Mouse (Mus musculus) forebrain, embryonic 14.5 days (tissue): ENCODE measurements around the gene Tctn1. TPM values are rescaled to one million over a fixed set of nuclear protein-coding genes. Genes with fewer than 3 reads are reported as not detected.

ENCODE experiments used
- ATAC-seq: fragments of 200-750 bp; cut with Nextera tagmentation; 2 replicates; pipeline ENCODE4 v1.8.0; 2017; ENCODE audit warnings: mild to moderate bottlenecking, moderate library complexity
- DNase-seq: peaks from one replicate; pipeline ENCODE4 v3.0.0-alpha.2; 2015; ENCODE audit warnings: low spot score
- H3K27ac ChIP-seq: fragments of 300-500 bp; sonication (generic); 2 replicates; pipeline ENCODE4 v1.5.1; 2014; ENCODE audit warnings: low read depth, mild to moderate bottlenecking, control low read depth, low read length, moderate library complexity
- H3K27me3 ChIP-seq: fragments of 300-500 bp; sonication (generic); replicated peaks from 2 replicates; pipeline ENCODE4 v1.6.1; 2014; ENCODE audit warnings: low read length, control low read depth, mixed read lengths; ENCODE audit not compliant: control insufficient read depth, insufficient read depth
- H3K36me3 ChIP-seq: fragments of 300-500 bp; sonication (generic); 2 replicates; pipeline ENCODE4 v1.6.1; 2014; ENCODE audit warnings: low read length, control low read depth; ENCODE audit not compliant: control insufficient read depth, insufficient read depth
- H3K4me1 ChIP-seq: fragments of 300-500 bp; sonication (generic); 2 replicates; pipeline ENCODE4 v1.6.1; 2014; ENCODE audit warnings: antibody characterized with exemption, low read length, control low read depth; ENCODE audit not compliant: control insufficient read depth, insufficient read depth
- H3K4me2 ChIP-seq: fragments of 300-500 bp; sonication (generic); 2 replicates; pipeline ENCODE4 v1.6.1; 2014; ENCODE audit warnings: mild to moderate bottlenecking, control low read depth, low read length
- H3K4me3 ChIP-seq: fragments of 300-500 bp; sonication (generic); 2 replicates; pipeline ENCODE4 v1.5.1; 2014; ENCODE audit warnings: low read depth, low read length, control low read depth
- H3K9ac ChIP-seq: fragments of 300-500 bp; sonication (generic); 2 replicates; pipeline ENCODE4 v1.6.1; 2014; ENCODE audit warnings: mild to moderate bottlenecking, low read length, control low read depth, moderate library complexity
- H3K9me3 ChIP-seq: fragments of 300-500 bp; sonication (generic); replicated peaks from 2 replicates; pipeline ENCODE4 v1.6.1; 2016; ENCODE audit warnings: low read length, control low read depth, mixed read lengths; ENCODE audit not compliant: control insufficient read depth
- WGBS: fragments of 180-500 bp; shearing (Covaris S2); extraction: QIAGEN DNeasy Blood & Tissue Kit; methylation state at CpG from one replicate; pipeline ENCODE4 v1.1.7; 2014; 5-methylcytosine and 5-hydroxymethylcytosine counted together
- polyA plus RNA-seq: library from polyadenylated mRNA; unstranded; fragments of >200 nt; fragmentation: Nextera tagmentation; extraction: Ambion mirVana; gene quantifications from 2 replicates; pipeline ENCODE4 v1.2.1, GENCODE M21; 2014

Tctn1 gene
- polyA plus RNA-seq, 1 experiment from 2014 or later, result 3.5 TPM

GRCm38 (mm10) chr5:122280422-122280826, 16.2 kb upstream of the Tctn1 start:
- H3K4me1 ChIP-seq, result peaks cover 2% of the 10 kb centered on the region
- DNase-seq, result no peak
- no peak for ATAC-seq
- H3K9ac ChIP-seq, result no peak overlapping the region
- no peak overlapping the region for H3K4me3 ChIP-seq
- H3K27me3 ChIP-seq, result no peaks in the 10 kb centered on the region
- H3K4me2 ChIP-seq, result no peak overlapping the region
- no peaks in the 10 kb centered on the region for H3K36me3 ChIP-seq
- 49% methylated on average over 6 of the region's 6 CpGs for WGBS
- H3K9me3 ChIP-seq, result no peaks in the 10 kb centered on the region
- no peak overlapping the region for H3K27ac ChIP-seq

- Histone ChIP-seq H3K27me3 (no peaks in the 10 kb centered on the region), H3K4me3 (no peak overlapping the region), H3K9me3 (no peaks in the 10 kb centered on the region), H3K9ac (no peak overlapping the region), H3K4me1 (no peaks in the 10 kb centered on the region), H3K4me2 (no peak overlapping the region), H3K27ac (no peak overlapping the region), H3K36me3 (no peaks in the 10 kb centered on the region)
- ATAC-seq (no peak), DNase-seq (no peak)
- 85% methylated on average over 12 of the region's 12 CpGs for WGBS
Measured at GRCm38 (mm10) chr5:122279799-122280421, 15.7 kb upstream of the Tctn1 start.

GRCm38 (mm10) chr5:122278946-122279345, 14.7 kb upstream of the Tctn1 start:
- WGBS, result 81% methylated on average over 7 of the region's 7 CpGs
- no peaks in the 10 kb centered on the region for H3K36me3 ChIP-seq
- ATAC-seq, result no peak
- no peak overlapping the region for H3K4me3 ChIP-seq
- no peaks in the 10 kb centered on the region for H3K27me3 ChIP-seq
- no peaks in the 10 kb centered on the region for H3K4me1 ChIP-seq
- no peaks in the 10 kb centered on the region for H3K9me3 ChIP-seq
- no peak overlapping the region for H3K27ac ChIP-seq
- H3K4me2 ChIP-seq, result no peak overlapping the region
- H3K9ac ChIP-seq, result no peak overlapping the region
- peak; percentile 23 for DNase-seq

- H3K36me3 ChIP-seq, result no peaks in the 10 kb centered on the region
- H3K27ac ChIP-seq, result no peak overlapping the region
- no peaks in the 10 kb centered on the region for H3K4me1 ChIP-seq
- H3K4me3 ChIP-seq, result no peak overlapping the region
- WGBS, result 4% methylated on average over 5 of the region's 5 CpGs
- no peak overlapping the region for H3K4me2 ChIP-seq
- no peaks in the 10 kb centered on the region for H3K9me3 ChIP-seq
- H3K9ac ChIP-seq, result no peak overlapping the region
- ATAC-seq (no peak; the same call in 1 of the 2 replicates), DNase-seq (peak; percentile 49)
- H3K27me3 ChIP-seq, result no peaks in the 10 kb centered on the region
Measured at GRCm38 (mm10) chr5:122274785-122275184, 10.5 kb upstream of the Tctn1 start.

- Histone ChIP-seq H3K36me3 (no peaks in the 10 kb centered on the region), H3K9ac (no peak overlapping the region), H3K27ac (no peak overlapping the region), H3K27me3 (no peaks in the 10 kb centered on the region), H3K9me3 (no peaks in the 10 kb centered on the region), H3K4me2 (no peak overlapping the region), H3K4me1 (no peaks in the 10 kb centered on the region), H3K4me3 (no peak overlapping the region)
- 91% methylated on average over 5 of the region's 5 CpGs for WGBS
- ATAC-seq (no peak), DNase-seq (no peak)
Measured at GRCm38 (mm10) chr5:122272821-122273220, 8.6 kb upstream of the Tctn1 start.

- no peak overlapping the region for H3K27ac ChIP-seq
- 77% methylated on average over 12 of the region's 12 CpGs for WGBS
Measured at GRCm38 (mm10) chr5:122268858-122269604, 4.8 kb upstream of the Tctn1 start.

GRCm38 (mm10) chr5:122267899-122268298, 3.6 kb upstream of the Tctn1 start:
- 31% methylated on average over 5 of the region's 5 CpGs for WGBS
- no peak for ATAC-seq
- H3K36me3 ChIP-seq, result no peaks in the 10 kb centered on the region

More at GRCm38 (mm10) chr5:122268858-122269604, 4.8 kb upstream of the Tctn1 start:
- DNase-seq (no peak), ATAC-seq (no peak)
- Histone ChIP-seq H3K36me3 (no peaks in the 10 kb centered on the region), H3K4me2 (no peak overlapping the region), H3K4me1 (no peaks in the 10 kb centered on the region), H3K9me3 (no peaks in the 10 kb centered on the region), H3K27me3 (no peaks in the 10 kb centered on the region), H3K9ac (no peak overlapping the region; the same call in 1 of the 2 replicates), H3K4me3 (no peak overlapping the region)

GRCm38 (mm10) chr5:122267136-122267535, 2.9 kb upstream of the Tctn1 start:
- Histone ChIP-seq H3K4me2 (no peak overlapping the region), H3K4me3 (no peak overlapping the region), H3K9ac (no peak overlapping the region), H3K4me1 (peaks cover 6% of the 10 kb centered on the region), H3K36me3 (no peaks in the 10 kb centered on the region), H3K9me3 (no peaks in the 10 kb centered on the region), H3K27ac (no peak overlapping the region), H3K27me3 (no peaks in the 10 kb centered on the region)
- whole genome bisulfite sequencing, result 80% methylated on average over 7 of the region's 7 CpGs
- no peak for DNase-seq
- no peak for ATAC-seq

More at GRCm38 (mm10) chr5:122267899-122268298, 3.6 kb upstream of the Tctn1 start:
- no peak overlapping the region for H3K27ac ChIP-seq
- peak; percentile 80 for DNase-seq
- no peaks in the 10 kb centered on the region for H3K9me3 ChIP-seq
- H3K4me2 ChIP-seq, result no peak overlapping the region
- H3K4me1 ChIP-seq, result peaks cover 6% of the 10 kb centered on the region
- H3K4me3 ChIP-seq, result no peak overlapping the region
- H3K27me3 ChIP-seq, result no peaks in the 10 kb centered on the region
- no peak overlapping the region for H3K9ac ChIP-seq

- Histone ChIP-seq H3K9me3 (no peaks in the 10 kb centered on the region), H3K4me3 (no peak overlapping the region), H3K9ac (no peak overlapping the region), H3K36me3 (no peaks in the 10 kb centered on the region), H3K4me1 (peaks cover 6% of the 10 kb centered on the region), H3K27me3 (no peaks in the 10 kb centered on the region), H3K27ac (no peak overlapping the region), H3K4me2 (no peak overlapping the region)
- 91% methylated on average over 2 of the region's 2 CpGs for WGBS
- DNase-seq, result no peak
- ATAC-seq, result no peak
Measured at GRCm38 (mm10) chr5:122265942-122266341, 1.7 kb upstream of the Tctn1 start.
